Mouse (Mus musculus): Measurements from ENCODE around the gene Gadd45gip1. TPM values are rescaled to one million over a fixed set of nuclear protein-coding genes. Genes with fewer than 3 reads are reported as not detected.
A peak's percentile ranks its signal among the peaks of the same experiment; 100 is the strongest.
"Not testable (repeated sequence)": the region's sequence is repeated elsewhere in the genome, so short reads cannot be mapped to it uniquely, and the experiment has no call there.

The Gadd45gip1 gene
- polyA plus RNA-seq, 1 experiment from 2014 or later, result 49.6 TPM

- Histone ChIP-seq H3K4me1 (peaks cover 45% of the 10 kb centered on the region), H3K27me3 (ENCODE audit: poor library complexity, severe bottlenecking) (peaks cover 67% of the 10 kb centered on the region), H3K9me3 (no peaks in the 10 kb centered on the region), H3K4me3 (no peak overlapping the region), H3K27ac (peak overlapping the region; percentile 58), H3K36me3 (replicated peaks) (no peaks in the 10 kb centered on the region)
- DNase-seq (ENCODE audit: extremely low spot score, low spot score), result peak; percentile 88
- WGBS, result 9% methylated on average over 9 of the region's 9 CpGs
Observed at GRCm38 (mm10) chr8:84815547-84815946, 15.8 kb upstream of the Gadd45gip1 start.

- H3K9me3 ChIP-seq, result no peaks in the 10 kb centered on the region
- no peak for DNase-seq (ENCODE audit: extremely low spot score, low spot score)
- H3K4me3 ChIP-seq, result no peak overlapping the region
- peaks cover 62% of the 10 kb centered on the region for H3K27me3 ChIP-seq (ENCODE audit: poor library complexity, severe bottlenecking)
- peaks cover 39% of the 10 kb centered on the region for H3K4me1 ChIP-seq
- WGBS, result 74% methylated on average over 17 of the region's 17 CpGs
- no peaks in the 10 kb centered on the region for H3K36me3 ChIP-seq (replicated peaks)
- no peak overlapping the region for H3K27ac ChIP-seq
Observed at GRCm38 (mm10) chr8:84816117-84816516, 15.2 kb upstream of the Gadd45gip1 start.

GRCm38 (mm10) chr8:84822723-84823122, 8.6 kb upstream of the Gadd45gip1 start, which contains the start of gene Dand5:
Gene Dand5 (minus strand): TSS chr8:84822823.
- peaks cover 23% of the 10 kb centered on the region for H3K27me3 ChIP-seq (ENCODE audit: poor library complexity, severe bottlenecking)
- DNase-seq (ENCODE audit: extremely low spot score, low spot score), result no peak
- WGBS, result 26% methylated on average over 3 of the region's 3 CpGs
- H3K4me1 ChIP-seq, result peaks cover 17% of the 10 kb centered on the region
- peak within 1 kb of the TSS; percentile 39 for H3K4me3 ChIP-seq
- no peaks in the 10 kb centered on the region for H3K36me3 ChIP-seq (replicated peaks)
- H3K9me3 ChIP-seq, result no peaks in the 10 kb centered on the region
- peak within 1 kb of the TSS; percentile 44; the same call in 1 of the 2 replicates for H3K27ac ChIP-seq

- peak; percentile 76 for DNase-seq (ENCODE audit: extremely low spot score, low spot score)
- Histone ChIP-seq H3K27ac (peak overlapping the region; percentile 44; the same call in 1 of the 2 replicates), H3K27me3 (ENCODE audit: poor library complexity, severe bottlenecking) (peaks cover 23% of the 10 kb centered on the region), H3K9me3 (no peaks in the 10 kb centered on the region), H3K4me1 (peaks cover 17% of the 10 kb centered on the region), H3K36me3 (replicated peaks) (no peaks in the 10 kb centered on the region), H3K4me3 (peak overlapping the region; percentile 39)
- 1% methylated on average over 18 of the region's 18 CpGs for WGBS
Observed at GRCm38 (mm10) chr8:84823653-84824052, 7.7 kb upstream of the Gadd45gip1 start.

GRCm38 (mm10) chr8:84825636-84826035, 5.7 kb upstream of the Gadd45gip1 start:
- peaks cover 17% of the 10 kb centered on the region for H3K4me1 ChIP-seq
- WGBS, result 77% methylated on average over 4 of the region's 4 CpGs

GRCm38 (mm10) chr8:84826518-84826917, 4.8 kb upstream of the Gadd45gip1 start:
- H3K27ac ChIP-seq; H3K9me3 ChIP-seq; H3K4me3 ChIP-seq; DNase-seq (ENCODE audit: extremely low spot score, low spot score); H3K36me3 ChIP-seq (replicated peaks): not testable (repeated sequence)
- Histone ChIP-seq H3K4me1 (peaks cover 17% of the 10 kb centered on the region), H3K27me3 (ENCODE audit: poor library complexity, severe bottlenecking) (peaks cover 23% of the 10 kb centered on the region)
- WGBS, result 92% methylated on average over 2 of the region's 2 CpGs

More at GRCm38 (mm10) chr8:84825636-84826035, 5.7 kb upstream of the Gadd45gip1 start:
- Histone ChIP-seq H3K36me3 (replicated peaks) (no peaks in the 10 kb centered on the region), H3K27ac (no peak overlapping the region), H3K27me3 (ENCODE audit: poor library complexity, severe bottlenecking) (peaks cover 23% of the 10 kb centered on the region), H3K9me3 (no peaks in the 10 kb centered on the region), H3K4me3 (no peak overlapping the region)
- DNase-seq (ENCODE audit: extremely low spot score, low spot score), result no peak

- Histone ChIP-seq H3K9me3 (no peaks in the 10 kb centered on the region), H3K27ac (peak overlapping the region; percentile 100), H3K36me3 (replicated peaks) (peaks cover 39% of the 10 kb centered on the region), H3K4me1 (peaks cover 34% of the 10 kb centered on the region), H3K27me3 (ENCODE audit: poor library complexity, severe bottlenecking) (no peaks in the 10 kb centered on the region), H3K4me3 (peak overlapping the region; percentile 93)
- DNase-seq (ENCODE audit: extremely low spot score, low spot score), result peak; percentile 83
- 1% methylated on average over 59 of the region's 59 CpGs for WGBS
Observed at GRCm38 (mm10) chr8:84832034-84832717, 854 bp downstream of the Gadd45gip1 start.

GRCm38 (mm10) chr8:84832759-84833742, 1.7 kb downstream of the Gadd45gip1 start:
- Histone ChIP-seq H3K4me3 (peak overlapping the region; percentile 93), H3K27me3 (ENCODE audit: poor library complexity, severe bottlenecking) (no peaks in the 10 kb centered on the region), H3K4me1 (peaks cover 43% of the 10 kb centered on the region), H3K9me3 (no peaks in the 10 kb centered on the region), H3K36me3 (replicated peaks) (peaks cover 48% of the 10 kb centered on the region), H3K27ac (peak overlapping the region; percentile 100)
- no peak for DNase-seq (ENCODE audit: extremely low spot score, low spot score)
- WGBS, result 74% methylated on average over 10 of the region's 10 CpGs

- Histone ChIP-seq H3K27me3 (ENCODE audit: poor library complexity, severe bottlenecking) (no peaks in the 10 kb centered on the region), H3K36me3 (replicated peaks) (peaks cover 60% of the 10 kb centered on the region), H3K4me3 (peak overlapping the region; percentile 5; the same call in 1 of the 2 replicates), H3K4me1 (peaks cover 55% of the 10 kb centered on the region), H3K27ac (no peak overlapping the region), H3K9me3 (no peaks in the 10 kb centered on the region)
- no peak for DNase-seq (ENCODE audit: extremely low spot score, low spot score)
- 89% methylated on average over 19 of the region's 19 CpGs for WGBS
Observed at GRCm38 (mm10) chr8:84834002-84834865, 2.9 kb downstream of the Gadd45gip1 start.

GRCm38 (mm10) chr8:84834866-84835855, 3.8 kb downstream of the Gadd45gip1 start:
- peaks cover 64% of the 10 kb centered on the region for H3K4me1 ChIP-seq
- DNase-seq (ENCODE audit: extremely low spot score, low spot score), result no peak
- no peaks in the 10 kb centered on the region for H3K27me3 ChIP-seq (ENCODE audit: poor library complexity, severe bottlenecking)
- H3K27ac ChIP-seq, result no peak overlapping the region
- no peaks in the 10 kb centered on the region for H3K9me3 ChIP-seq
- H3K36me3 ChIP-seq (replicated peaks), result peaks cover 60% of the 10 kb centered on the region
- peak overlapping the region; percentile 5; the same call in 1 of the 2 replicates for H3K4me3 ChIP-seq
- WGBS, result 85% methylated on average over 10 of the region's 10 CpGs

All from forebrain, embryonic 10.5 days (tissue).